Mouse (Mus musculus) ES-Bruce4 (cell line): ENCODE data around the gene Soat2. TPM values are rescaled to one million over a fixed set of nuclear protein-coding genes. Genes with fewer than 3 reads are reported as not detected.
A peak's percentile ranks its signal among the peaks of the same experiment; 100 is the strongest.

Source experiments
- H3K27ac ChIP-seq: 2 replicates; pipeline ENCODE4 v1.5.1; 2012; ENCODE audit warnings: low read length, inconsistent platforms; ENCODE audit not compliant: insufficient read depth
- H3K27me3 ChIP-seq: 2 replicates; pipeline ENCODE4 v1.6.1; 2012; ENCODE audit warnings: mild to moderate bottlenecking, low read length, inconsistent platforms; ENCODE audit not compliant: control insufficient read depth, poor library complexity, insufficient read depth, severe bottlenecking
- H3K36me3 ChIP-seq: 2 replicates; pipeline ENCODE4 v1.6.1; 2012; ENCODE audit warnings: inconsistent platforms, mild to moderate bottlenecking, low read length, moderate library complexity; ENCODE audit not compliant: control insufficient read depth, poor library complexity, insufficient read depth, severe bottlenecking
- H3K4me1 ChIP-seq: one replicate; pipeline ENCODE4 v1.8.1; 2011; ENCODE audit warnings: low read length; ENCODE audit not compliant: control insufficient read depth, insufficient read depth
- H3K4me3 ChIP-seq: 2 replicates; pipeline ENCODE4 v1.5.1; 2011; ENCODE audit warnings: low read depth, mild to moderate bottlenecking, low read length
- H3K9ac ChIP-seq: 2 replicates; pipeline ENCODE4 v1.6.1; 2012; ENCODE audit warnings: low read depth, mild to moderate bottlenecking, inconsistent platforms; ENCODE audit not compliant: poor library complexity, severe bottlenecking
- H3K9me3 ChIP-seq: replicated peaks from 2 replicates; pipeline ENCODE4 v1.6.1; 2012; ENCODE audit warnings: mild to moderate bottlenecking, low read length, inconsistent platforms; ENCODE audit not compliant: control insufficient read depth, poor library complexity, insufficient read depth, severe bottlenecking
- CTCF ChIP-seq: IDR thresholded peaks from one replicate; pipeline ENCODE4 v1.8.1; 2011; ENCODE audit warnings: low read depth, low read length
- EP300 ChIP-seq: IDR thresholded peaks from 2 replicates; pipeline ENCODE4 v1.6.1; 2011; ENCODE audit warnings: low read depth, low read length; ENCODE audit not compliant: insufficient read depth
- POLR2A ChIP-seq: IDR thresholded peaks from one replicate; pipeline ENCODE4 v1.8.1; 2011; ENCODE audit warnings: low read length; ENCODE audit not compliant: insufficient read depth
- polyA plus RNA-seq: library from polyadenylated mRNA; stranded (reverse); fragments of >200 nt; gene quantifications from 2 replicates; pipeline ENCODE4 v1.2.4, GENCODE M21; 2011; ENCODE audit warnings: low read depth; ENCODE audit not compliant: missing spikeins, insufficient read depth, insufficient read length

Soat2 gene
- polyA plus RNA-seq, 1 experiment = 0.45 TPM

GRCm38 (mm10) chr15:102117461-102118443 is 32.6 kb upstream of the Soat2 start:
- TF ChIP-seq EP300 (no peak), CTCF (peak; percentile 40), POLR2A (no peak)
- H3K27me3 ChIP-seq = no peaks in the 10 kb centered on the region
- no peak overlapping the region for H3K4me3 ChIP-seq
- H3K9ac ChIP-seq = no peak overlapping the region
- no peaks in the 10 kb centered on the region for H3K4me1 ChIP-seq
- no peaks in the 10 kb centered on the region; the same call in 1 of the 2 replicates for H3K36me3 ChIP-seq
- H3K9me3 ChIP-seq = no peaks in the 10 kb centered on the region
- no peak overlapping the region for H3K27ac ChIP-seq

- no peak overlapping the region for H3K9ac ChIP-seq
- TF ChIP-seq EP300 = no peak
- TF ChIP-seq CTCF = no peak
- no peak for TF ChIP-seq POLR2A
- H3K4me1 ChIP-seq = no peaks in the 10 kb centered on the region
- H3K27ac ChIP-seq = no peak overlapping the region
- no peaks in the 10 kb centered on the region for H3K27me3 ChIP-seq
- no peaks in the 10 kb centered on the region for H3K9me3 ChIP-seq
- no peaks in the 10 kb centered on the region; the same call in 1 of the 2 replicates for H3K36me3 ChIP-seq
- H3K4me3 ChIP-seq = no peak overlapping the region
Measured at GRCm38 (mm10) chr15:102118591-102118990, 31.7 kb upstream of the Soat2 start.

- TF ChIP-seq EP300 (no peak), POLR2A (no peak), CTCF (no peak)
- H3K36me3 ChIP-seq = no peaks in the 10 kb centered on the region; the same call in 1 of the 2 replicates
Measured at GRCm38 (mm10) chr15:102119121-102119830, 31.1 kb upstream of the Soat2 start.

DNA sequence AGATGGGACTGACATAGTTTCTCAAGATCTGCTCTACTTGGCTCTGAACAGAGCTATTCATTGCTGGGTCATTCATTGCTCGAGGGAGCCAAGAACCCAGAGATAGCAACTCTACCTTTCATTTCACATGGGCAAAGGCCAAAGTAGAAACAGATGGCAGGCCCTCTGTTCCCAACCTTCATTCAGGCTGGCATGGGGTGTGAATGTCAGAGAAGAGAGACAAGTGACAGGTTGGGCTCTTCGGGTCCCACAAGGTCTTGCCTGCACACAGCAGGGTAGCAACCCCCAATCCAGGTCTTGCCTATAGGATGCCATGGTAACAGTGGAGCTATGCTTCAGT is 30.5 kb upstream of the Soat2 start:
- Histone ChIP-seq H3K9ac (no peak overlapping the region), H3K36me3 (peaks cover 1% of the 10 kb centered on the region; the same call in 1 of the 2 replicates), H3K27ac (no peak overlapping the region), H3K27me3 (no peaks in the 10 kb centered on the region), H3K4me3 (no peak overlapping the region), H3K4me1 (no peaks in the 10 kb centered on the region), H3K9me3 (no peaks in the 10 kb centered on the region)
- no peak for TF ChIP-seq POLR2A
- TF ChIP-seq EP300 = no peak
- TF ChIP-seq CTCF = no peak

More at GRCm38 (mm10) chr15:102119121-102119830, 31.1 kb upstream of the Soat2 start:
- Histone ChIP-seq H3K27me3 (no peaks in the 10 kb centered on the region), H3K4me1 (no peaks in the 10 kb centered on the region), H3K27ac (no peak overlapping the region), H3K9me3 (no peaks in the 10 kb centered on the region), H3K9ac (no peak overlapping the region), H3K4me3 (no peak overlapping the region)

DNA sequence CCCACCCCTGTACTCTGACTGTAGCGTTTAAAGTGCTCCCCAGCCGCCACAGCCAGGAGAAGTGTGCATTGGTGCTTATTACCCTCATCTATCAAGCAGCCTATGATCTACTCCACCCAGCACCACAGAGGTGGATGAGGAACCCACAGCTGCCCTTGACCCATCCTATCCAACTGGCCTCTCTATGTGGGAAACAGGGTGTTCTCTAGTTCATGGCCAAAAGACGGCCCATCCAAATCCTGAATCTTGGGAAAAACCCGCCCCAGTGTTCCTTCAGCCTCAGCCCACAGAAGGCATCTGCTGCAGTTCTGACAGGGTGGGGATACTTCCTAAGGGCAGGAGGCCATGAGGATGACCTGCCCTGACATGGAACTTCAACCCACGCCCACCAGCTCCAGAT is 29.8 kb upstream of the Soat2 start:
- TF ChIP-seq EP300 (no peak), POLR2A (no peak), CTCF (no peak)
- Histone ChIP-seq H3K9me3 (no peaks in the 10 kb centered on the region), H3K9ac (no peak overlapping the region), H3K36me3 (peaks cover 3% of the 10 kb centered on the region; the same call in 1 of the 2 replicates), H3K4me3 (no peak overlapping the region), H3K27me3 (no peaks in the 10 kb centered on the region), H3K27ac (no peak overlapping the region), H3K4me1 (no peaks in the 10 kb centered on the region)

DNA sequence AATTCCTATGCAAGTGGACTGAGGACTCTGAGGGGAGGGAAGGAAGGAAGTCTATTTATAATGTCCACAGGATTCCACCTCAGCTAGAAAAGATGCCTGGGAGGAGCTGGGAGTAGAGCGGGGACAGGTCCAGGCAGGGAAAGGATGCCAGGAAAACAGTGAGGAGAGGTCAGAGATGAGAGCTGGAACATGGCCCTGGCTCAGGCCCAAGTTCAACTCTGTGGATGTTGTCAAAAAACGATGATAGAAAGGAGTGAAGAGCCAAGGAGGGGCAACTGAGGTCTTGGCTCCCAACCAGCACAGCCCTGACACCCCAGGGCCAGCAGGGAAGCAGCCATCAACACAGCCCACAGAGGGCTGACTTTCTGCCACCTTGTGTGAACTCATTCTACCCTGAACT is 24.0 kb upstream of the Soat2 start:
- Histone ChIP-seq H3K27ac (no peak overlapping the region), H3K9me3 (no peaks in the 10 kb centered on the region), H3K27me3 (no peaks in the 10 kb centered on the region), H3K36me3 (0 out of 2 replicates have a peak, but pooled peaks cover 10% of the 10 kb centered on the region), H3K4me1 (no peaks in the 10 kb centered on the region), H3K4me3 (no peak overlapping the region), H3K9ac (no peak overlapping the region)
- no peak for TF ChIP-seq EP300
